Mouse (Mus musculus): Measurements from ENCODE around the gene Amz1.

The Amz1 gene

GRCm38 (mm10) chr5:140801782-140802181, 77.9 kb downstream of the Amz1 start:
- no peak for DNase-seq (ENCODE audit: low read depth)

- DNase-seq (ENCODE audit: low read depth), result no peak
Measured at GRCm38 (mm10) chr5:140806252-140806651, 82.3 kb downstream of the Amz1 start.

GRCm38 (mm10) chr5:140806939-140807338, 83.0 kb downstream of the Amz1 start:
- DNase-seq (ENCODE audit: low read depth), result no peak
